Mouse (Mus musculus): ENCODE measurements at regions not wholly inside any gene's neighbourhood (a gene's known extent, or its start where the extent isn't known, plus 50 kb on each side); places are given as distances from the start of the nearest gene placed in this dataset.

DNA sequence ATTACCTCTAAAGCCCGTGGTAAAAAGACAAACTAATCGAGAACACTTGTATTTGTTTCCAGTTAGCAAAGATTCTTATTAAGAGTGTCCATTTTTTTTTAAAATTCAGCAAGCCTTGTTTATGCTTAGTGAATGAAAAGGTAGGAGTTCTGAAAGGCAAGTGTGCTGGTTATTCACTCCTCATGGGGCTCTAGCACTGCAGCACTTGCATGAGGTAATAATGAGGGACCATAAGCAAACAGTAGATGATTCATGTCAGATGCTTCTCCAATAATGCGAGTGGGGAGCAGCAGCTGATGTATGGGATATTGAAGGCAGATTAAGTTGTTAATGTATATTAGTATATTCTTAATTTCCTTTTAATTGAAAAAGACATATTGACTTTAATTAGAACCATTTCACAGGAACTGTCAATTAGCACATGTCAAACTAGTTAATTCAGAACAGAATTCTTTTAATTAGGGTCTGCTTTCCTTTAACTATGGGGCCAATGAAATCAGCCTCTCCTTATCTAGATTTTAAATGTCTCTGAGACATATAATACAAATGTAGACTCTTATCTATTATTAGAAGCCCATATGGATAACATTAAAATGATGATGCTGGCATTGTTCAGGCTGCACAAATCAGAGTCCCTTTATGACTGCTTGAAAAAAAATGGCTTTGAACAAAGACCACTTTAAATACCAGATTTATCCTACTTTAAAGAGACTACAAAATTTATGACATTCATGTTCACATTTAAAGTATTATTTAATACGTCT lies 125.1 kb upstream of the Nr2f1 start:
- ATAC-seq = no peak
- whole genome bisulfite sequencing = 75% methylated on average over 4 of the region's 4 CpGs
- no peaks in the 10 kb centered on the region for H3K9me3 ChIP-seq (ENCODE audit: control insufficient read depth)
- no peak overlapping the region for H3K4me2 ChIP-seq (replicated peaks; ENCODE audit: low read depth)
- no peaks in the 10 kb centered on the region for H3K36me3 ChIP-seq (ENCODE audit: control insufficient read depth, insufficient read depth)
- no peaks in the 10 kb centered on the region for H3K27me3 ChIP-seq (replicated peaks; ENCODE audit: control insufficient read depth, insufficient read depth, low read length)
- H3K4me3 ChIP-seq (ENCODE audit: low read depth, low read length) = no peak overlapping the region
- H3K4me1 ChIP-seq (replicated peaks; ENCODE audit: control insufficient read depth, insufficient read depth, low read length) = no peaks in the 10 kb centered on the region
- no peak overlapping the region for H3K9ac ChIP-seq (ENCODE audit: low read depth, low read length)
- H3K27ac ChIP-seq (ENCODE audit: low read depth, low read length) = no peak overlapping the region
- TF ChIP-seq CTCF (IDR thresholded peaks at IDR 0.05; ENCODE audit: low read depth) = no peak

DNA sequence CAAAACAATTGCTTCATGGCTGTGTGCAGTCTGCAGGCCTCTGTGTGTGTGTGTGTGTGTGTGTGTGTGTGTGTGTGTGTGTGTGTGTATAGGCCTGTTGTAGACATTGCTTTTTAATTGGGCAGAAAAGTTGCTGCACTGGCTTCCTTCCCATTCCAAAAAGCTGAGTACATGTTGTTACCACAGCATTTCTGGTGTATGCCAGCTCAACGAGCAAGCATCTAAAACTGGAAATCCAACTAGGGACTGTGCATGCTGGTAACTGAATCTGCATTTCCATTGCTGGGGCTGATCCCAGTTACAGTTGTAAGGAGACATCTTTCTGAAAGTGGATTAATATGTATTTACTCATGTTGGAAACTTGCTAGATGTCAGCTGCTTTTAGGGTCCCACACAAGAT lies 123.6 kb upstream of the Nr2f1 start:
- 78% methylated on average over 1 of the region's 1 CpGs for WGBS
- TF ChIP-seq CTCF (IDR thresholded peaks at IDR 0.05; ENCODE audit: low read depth) = no peak

DNA sequence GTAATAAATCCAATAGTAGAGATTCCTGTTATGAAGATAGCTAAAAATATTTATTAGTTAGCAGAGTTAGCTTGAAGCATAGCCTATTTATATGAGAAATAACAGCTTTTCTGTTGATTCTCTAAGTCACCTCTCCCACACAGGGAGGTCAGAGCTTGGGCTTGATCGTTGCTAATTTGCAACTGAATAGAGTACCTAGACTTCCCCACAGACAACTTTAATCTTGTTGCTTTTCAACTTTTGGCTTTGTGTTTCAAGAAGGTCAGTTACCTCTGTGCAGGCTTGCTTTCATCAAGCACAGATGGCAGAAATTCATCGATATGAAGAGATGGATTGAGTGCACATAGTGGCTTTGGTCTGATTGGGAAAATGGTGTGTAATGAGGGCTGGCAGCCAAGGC lies 118.9 kb upstream of the Nr2f1 start:
- TF ChIP-seq CTCF (IDR thresholded peaks at IDR 0.05; ENCODE audit: low read depth) = no peak
- Histone ChIP-seq H3K9ac (ENCODE audit: low read depth, low read length) (no peak overlapping the region), H3K9me3 (ENCODE audit: control insufficient read depth) (no peaks in the 10 kb centered on the region), H3K27me3 (replicated peaks; ENCODE audit: control insufficient read depth, insufficient read depth, low read length) (no peaks in the 10 kb centered on the region), H3K4me1 (replicated peaks; ENCODE audit: control insufficient read depth, insufficient read depth, low read length) (no peaks in the 10 kb centered on the region), H3K36me3 (ENCODE audit: control insufficient read depth, insufficient read depth) (no peaks in the 10 kb centered on the region), H3K27ac (ENCODE audit: low read depth, low read length) (no peak overlapping the region), H3K4me3 (ENCODE audit: low read depth, low read length) (no peak overlapping the region), H3K4me2 (replicated peaks; ENCODE audit: low read depth) (no peak overlapping the region)
- ATAC-seq = no peak
- 94% methylated on average over 2 of the region's 2 CpGs for WGBS

More for the DNA sequence above, 123.6 kb upstream of the Nr2f1 start:
- Histone ChIP-seq H3K27ac (ENCODE audit: low read depth, low read length) (no peak overlapping the region), H3K4me3 (ENCODE audit: low read depth, low read length) (no peak overlapping the region), H3K9ac (ENCODE audit: low read depth, low read length) (no peak overlapping the region), H3K27me3 (replicated peaks; ENCODE audit: control insufficient read depth, insufficient read depth, low read length) (no peaks in the 10 kb centered on the region), H3K4me2 (replicated peaks; ENCODE audit: low read depth) (no peak overlapping the region), H3K36me3 (ENCODE audit: control insufficient read depth, insufficient read depth) (no peaks in the 10 kb centered on the region), H3K9me3 (ENCODE audit: control insufficient read depth) (no peaks in the 10 kb centered on the region), H3K4me1 (replicated peaks; ENCODE audit: control insufficient read depth, insufficient read depth, low read length) (no peaks in the 10 kb centered on the region)
- no peak for ATAC-seq

DNA sequence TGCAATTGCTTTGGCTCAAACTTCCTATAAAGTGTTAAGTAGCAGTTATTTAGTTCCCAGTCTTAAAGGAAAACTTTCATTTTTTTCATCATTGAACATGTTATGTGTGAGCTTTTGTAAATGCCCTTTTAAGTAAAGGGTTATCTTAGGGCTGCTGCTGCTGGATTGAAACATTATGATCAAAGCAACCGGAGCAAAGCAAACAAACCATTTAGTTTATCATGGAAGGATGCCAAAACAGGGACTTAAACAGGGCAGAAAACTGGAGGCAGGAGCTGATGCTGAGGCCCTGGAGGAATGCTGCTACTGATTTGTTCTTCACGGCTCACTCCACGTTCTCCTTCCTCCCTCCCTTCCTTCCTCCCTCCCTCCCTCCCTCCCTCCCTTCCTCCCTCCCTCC lies 111.3 kb upstream of the Nr2f1 start:
- Histone ChIP-seq H3K9ac (ENCODE audit: low read depth, low read length) (no peak overlapping the region), H3K27me3 (replicated peaks; ENCODE audit: control insufficient read depth, insufficient read depth, low read length) (no peaks in the 10 kb centered on the region), H3K9me3 (ENCODE audit: control insufficient read depth) (no peaks in the 10 kb centered on the region), H3K36me3 (ENCODE audit: control insufficient read depth, insufficient read depth) (no peaks in the 10 kb centered on the region), H3K4me2 (replicated peaks; ENCODE audit: low read depth) (no peak overlapping the region), H3K27ac (ENCODE audit: low read depth, low read length) (no peak overlapping the region), H3K4me1 (replicated peaks; ENCODE audit: control insufficient read depth, insufficient read depth, low read length) (no peaks in the 10 kb centered on the region), H3K4me3 (ENCODE audit: low read depth, low read length) (no peak overlapping the region)
- ATAC-seq = no peak
- WGBS = 36% methylated on average over 3 of the region's 3 CpGs
- TF ChIP-seq CTCF (IDR thresholded peaks at IDR 0.05; ENCODE audit: low read depth) = no peak
